Mouse (Mus musculus): Measurements from ENCODE around the gene Mdk. TPM values are rescaled to one million over a fixed set of nuclear protein-coding genes. Genes with fewer than 3 reads are reported as not detected.

Gene Mdk
- polyA plus RNA-seq, 1 experiment from 2014 or later: 984 TPM

GRCm38 (mm10) chr2:91960459-91960858 lies 28.4 kb upstream of the Mdk start:
- 94% methylated on average over 5 of the region's 5 CpGs for WGBS
- H3K9me3 ChIP-seq (ENCODE audit: control insufficient read depth, low read length): no peaks in the 10 kb centered on the region
- H3K27me3 ChIP-seq (ENCODE audit: control insufficient read depth, insufficient read depth, low read length): peaks cover 5% of the 10 kb centered on the region; the same call in 1 of the 2 replicates
- peaks cover 2% of the 10 kb centered on the region; the same call in 1 of the 2 replicates for H3K4me1 ChIP-seq (replicated peaks; ENCODE audit: control insufficient read depth, insufficient read depth, low read length)
- no peak overlapping the region for H3K27ac ChIP-seq (ENCODE audit: low read depth, low read length)
- ATAC-seq (ENCODE audit: low FRiP score) (no peak), DNase-seq (ENCODE audit: low spot score) (no peak)
- no peak overlapping the region for H3K4me3 ChIP-seq (ENCODE audit: low read depth, low read length)
- H3K9ac ChIP-seq (ENCODE audit: low read depth, low read length): no peak overlapping the region
- H3K4me2 ChIP-seq (replicated peaks; ENCODE audit: low read depth, low read length): no peak overlapping the region
- H3K36me3 ChIP-seq (ENCODE audit: control insufficient read depth, insufficient read depth, low read length): no peaks in the 10 kb centered on the region

- no peak for ATAC-seq (ENCODE audit: low FRiP score)
- DNase-seq (ENCODE audit: low spot score): no peak
- no peak overlapping the region for H3K27ac ChIP-seq (ENCODE audit: low read depth, low read length)
- no peak overlapping the region for H3K4me2 ChIP-seq (replicated peaks; ENCODE audit: low read depth, low read length)
- peaks cover 2% of the 10 kb centered on the region; the same call in 1 of the 2 replicates for H3K27me3 ChIP-seq (ENCODE audit: control insufficient read depth, insufficient read depth, low read length)
- WGBS: 83% methylated on average over 11 of the region's 11 CpGs
- no peak overlapping the region for H3K4me3 ChIP-seq (ENCODE audit: low read depth, low read length)
- H3K4me1 ChIP-seq (replicated peaks; ENCODE audit: control insufficient read depth, insufficient read depth, low read length): 0 out of 2 replicates have a peak, but pooled peaks cover 2% of the 10 kb centered on the region
- no peak overlapping the region for H3K9ac ChIP-seq (ENCODE audit: low read depth, low read length)
- no peaks in the 10 kb centered on the region for H3K36me3 ChIP-seq (ENCODE audit: control insufficient read depth, insufficient read depth, low read length)
- H3K9me3 ChIP-seq (ENCODE audit: control insufficient read depth, low read length): no peaks in the 10 kb centered on the region
Observed at GRCm38 (mm10) chr2:91959544-91960410, 27.7 kb upstream of the Mdk start.

- DNase-seq (ENCODE audit: low spot score) (peak; percentile 75), ATAC-seq (ENCODE audit: low FRiP score) (no peak)
- no peaks in the 10 kb centered on the region for H3K27me3 ChIP-seq (ENCODE audit: control insufficient read depth, insufficient read depth, low read length)
- 52% methylated on average over 10 of the region's 10 CpGs for WGBS
- H3K4me1 ChIP-seq (replicated peaks; ENCODE audit: control insufficient read depth, insufficient read depth, low read length): 0 out of 2 replicates have a peak, but pooled peaks cover 2% of the 10 kb centered on the region
- no peak overlapping the region for H3K9ac ChIP-seq (ENCODE audit: low read depth, low read length)
- no peak overlapping the region for H3K27ac ChIP-seq (ENCODE audit: low read depth, low read length)
- H3K4me3 ChIP-seq (ENCODE audit: low read depth, low read length): no peak overlapping the region
- no peaks in the 10 kb centered on the region for H3K36me3 ChIP-seq (ENCODE audit: control insufficient read depth, insufficient read depth, low read length)
- H3K4me2 ChIP-seq (replicated peaks; ENCODE audit: low read depth, low read length): no peak overlapping the region
- no peaks in the 10 kb centered on the region for H3K9me3 ChIP-seq (ENCODE audit: control insufficient read depth, low read length)
Observed at GRCm38 (mm10) chr2:91958701-91959457, 26.8 kb upstream of the Mdk start.

- H3K4me3 ChIP-seq (ENCODE audit: low read depth, low read length): no peak overlapping the region
- no peak overlapping the region for H3K27ac ChIP-seq (ENCODE audit: low read depth, low read length)
- H3K4me1 ChIP-seq (replicated peaks; ENCODE audit: control insufficient read depth, insufficient read depth, low read length): 0 out of 2 replicates have a peak, but pooled peaks cover 2% of the 10 kb centered on the region
- no peaks in the 10 kb centered on the region for H3K36me3 ChIP-seq (ENCODE audit: control insufficient read depth, insufficient read depth, low read length)
- ATAC-seq (ENCODE audit: low FRiP score): no peak
- H3K4me2 ChIP-seq (replicated peaks; ENCODE audit: low read depth, low read length): no peak overlapping the region
- no peaks in the 10 kb centered on the region for H3K27me3 ChIP-seq (ENCODE audit: control insufficient read depth, insufficient read depth, low read length)
- no peak for DNase-seq (ENCODE audit: low spot score)
- no peak overlapping the region for H3K9ac ChIP-seq (ENCODE audit: low read depth, low read length)
- WGBS: 84% methylated on average over 8 of the region's 8 CpGs
- H3K9me3 ChIP-seq (ENCODE audit: control insufficient read depth, low read length): no peaks in the 10 kb centered on the region
Observed at GRCm38 (mm10) chr2:91958049-91958448, 26.0 kb upstream of the Mdk start.

GRCm38 (mm10) chr2:91957096-91957495 lies 25.0 kb upstream of the Mdk start:
- Histone ChIP-seq H3K36me3 (ENCODE audit: control insufficient read depth, insufficient read depth, low read length) (no peaks in the 10 kb centered on the region), H3K4me2 (replicated peaks; ENCODE audit: low read depth, low read length) (no peak overlapping the region), H3K9me3 (ENCODE audit: control insufficient read depth, low read length) (no peaks in the 10 kb centered on the region), H3K4me1 (replicated peaks; ENCODE audit: control insufficient read depth, insufficient read depth, low read length) (0 out of 2 replicates have a peak, but pooled peaks cover 2% of the 10 kb centered on the region), H3K9ac (ENCODE audit: low read depth, low read length) (no peak overlapping the region), H3K27me3 (ENCODE audit: control insufficient read depth, insufficient read depth, low read length) (no peaks in the 10 kb centered on the region), H3K4me3 (ENCODE audit: low read depth, low read length) (no peak overlapping the region), H3K27ac (ENCODE audit: low read depth, low read length) (no peak overlapping the region)
- WGBS: 65% methylated on average over 4 of the region's 4 CpGs
- ATAC-seq (ENCODE audit: low FRiP score): no peak
- DNase-seq (ENCODE audit: low spot score): no peak

- no peak for ATAC-seq (ENCODE audit: low FRiP score)
- Histone ChIP-seq H3K4me1 (replicated peaks; ENCODE audit: control insufficient read depth, insufficient read depth, low read length) (no peaks in the 10 kb centered on the region), H3K9ac (ENCODE audit: low read depth, low read length) (no peak overlapping the region), H3K9me3 (ENCODE audit: control insufficient read depth, low read length) (no peaks in the 10 kb centered on the region), H3K27ac (ENCODE audit: low read depth, low read length) (no peak overlapping the region), H3K36me3 (ENCODE audit: control insufficient read depth, insufficient read depth, low read length) (no peaks in the 10 kb centered on the region), H3K4me2 (replicated peaks; ENCODE audit: low read depth, low read length) (no peak overlapping the region), H3K27me3 (ENCODE audit: control insufficient read depth, insufficient read depth, low read length) (no peaks in the 10 kb centered on the region), H3K4me3 (ENCODE audit: low read depth, low read length) (no peak overlapping the region)
- no peak for DNase-seq (ENCODE audit: low spot score)
- WGBS: 89% methylated on average over 6 of the region's 6 CpGs
Observed at GRCm38 (mm10) chr2:91955875-91956274, 23.8 kb upstream of the Mdk start.

GRCm38 (mm10) chr2:91955121-91955591 lies 23.1 kb upstream of the Mdk start:
- Histone ChIP-seq H3K4me3 (ENCODE audit: low read depth, low read length) (no peak overlapping the region), H3K27ac (ENCODE audit: low read depth, low read length) (no peak overlapping the region), H3K9me3 (ENCODE audit: control insufficient read depth, low read length) (no peaks in the 10 kb centered on the region), H3K9ac (ENCODE audit: low read depth, low read length) (no peak overlapping the region), H3K36me3 (ENCODE audit: control insufficient read depth, insufficient read depth, low read length) (no peaks in the 10 kb centered on the region), H3K27me3 (ENCODE audit: control insufficient read depth, insufficient read depth, low read length) (no peaks in the 10 kb centered on the region), H3K4me2 (replicated peaks; ENCODE audit: low read depth, low read length) (no peak overlapping the region), H3K4me1 (replicated peaks; ENCODE audit: control insufficient read depth, insufficient read depth, low read length) (0 out of 2 replicates have a peak, but pooled peaks cover 2% of the 10 kb centered on the region)
- no peak for ATAC-seq (ENCODE audit: low FRiP score)
- DNase-seq (ENCODE audit: low spot score): no peak
- WGBS: 88% methylated on average over 4 of the region's 4 CpGs

GRCm38 (mm10) chr2:91953825-91954224 lies 21.7 kb upstream of the Mdk start:
- DNase-seq (ENCODE audit: low spot score): no peak
- no peak overlapping the region for H3K4me3 ChIP-seq (ENCODE audit: low read depth, low read length)
- no peak overlapping the region for H3K27ac ChIP-seq (ENCODE audit: low read depth, low read length)
- H3K36me3 ChIP-seq (ENCODE audit: control insufficient read depth, insufficient read depth, low read length): no peaks in the 10 kb centered on the region
- ATAC-seq (ENCODE audit: low FRiP score): no peak
- no peaks in the 10 kb centered on the region for H3K9me3 ChIP-seq (ENCODE audit: control insufficient read depth, low read length)
- 24% methylated on average over 5 of the region's 5 CpGs for WGBS
- no peak overlapping the region for H3K9ac ChIP-seq (ENCODE audit: low read depth, low read length)
- no peaks in the 10 kb centered on the region for H3K27me3 ChIP-seq (ENCODE audit: control insufficient read depth, insufficient read depth, low read length)
- peaks cover 8% of the 10 kb centered on the region; the same call in 1 of the 2 replicates for H3K4me1 ChIP-seq (replicated peaks; ENCODE audit: control insufficient read depth, insufficient read depth, low read length)
- no peak overlapping the region for H3K4me2 ChIP-seq (replicated peaks; ENCODE audit: low read depth, low read length)

Data from hindbrain, embryonic 11.5 days (tissue).